Mouse (Mus musculus): ENCODE data around the gene Fanci. TPM values are rescaled to one million over a fixed set of nuclear protein-coding genes. Genes with fewer than 3 reads are reported as not detected.

The Fanci gene
- polyA plus RNA-seq, 1 experiment = 0.40 TPM

DNA sequence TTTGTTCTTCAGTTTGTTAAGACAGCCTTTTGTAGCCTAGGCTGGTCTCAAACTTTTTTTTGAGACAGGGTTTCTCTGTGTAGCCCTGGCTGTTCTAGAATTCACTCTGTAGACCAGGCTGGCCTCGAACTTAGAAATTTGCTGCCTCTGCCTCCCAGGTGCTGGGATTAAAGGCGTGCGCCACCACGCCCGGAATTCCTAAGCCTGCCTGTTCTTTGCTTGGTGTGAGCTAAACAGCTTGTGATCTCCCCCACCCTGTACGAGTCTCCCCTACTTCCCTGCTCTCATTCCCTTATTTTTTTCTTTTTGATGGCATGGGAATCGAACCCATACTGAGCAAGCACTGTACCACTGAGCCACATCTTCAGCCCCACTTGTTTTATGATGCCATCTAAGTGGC is 3.5 kb downstream of the Fanci start:
- Histone ChIP-seq H3K9me3 (no peaks in the 10 kb centered on the region), H3K4me3 (replicated peaks) (no peak overlapping the region), H3K27me3 (replicated peaks) (no peaks in the 10 kb centered on the region), H3K36me3 (replicated peaks; ENCODE audit: low read length) (peaks cover 14% of the 10 kb centered on the region), H3K4me1 (peaks cover 26% of the 10 kb centered on the region)
- TF ChIP-seq FLI1 (IDR thresholded peaks at IDR 0.05; ENCODE audit: low read length) (no peak), GATA1 (IDR thresholded peaks at IDR 0.05; ENCODE audit: borderline replicate concordance, low read length) (no peak)

DNA sequence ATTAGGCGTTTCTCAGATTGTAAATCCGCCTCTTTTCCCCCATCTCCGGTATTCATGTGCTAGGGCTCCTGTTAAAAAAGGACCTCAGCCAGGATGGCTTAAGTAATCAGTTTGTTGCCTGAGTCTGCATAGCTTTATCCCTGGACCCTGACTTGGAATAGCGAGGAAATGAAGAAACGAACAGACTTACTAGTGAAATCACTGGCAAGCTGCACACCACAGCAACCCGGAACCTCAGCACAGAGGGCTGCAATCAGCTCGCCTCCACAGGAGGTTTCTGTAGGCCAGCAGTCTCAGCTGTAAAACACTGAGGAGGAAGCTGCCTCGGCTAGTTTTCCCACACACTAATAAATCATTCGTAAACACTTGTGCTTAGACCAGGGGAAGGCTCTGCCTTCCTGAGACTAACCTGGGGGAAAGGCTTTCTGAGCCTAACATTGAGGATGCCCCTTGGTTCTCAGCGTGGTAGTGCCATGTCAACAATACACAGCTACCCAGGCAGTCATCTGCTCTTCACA is 5.8 kb downstream of the Fanci start:
- Histone ChIP-seq H3K9me3 (no peaks in the 10 kb centered on the region), H3K27me3 (replicated peaks) (no peaks in the 10 kb centered on the region), H3K36me3 (replicated peaks; ENCODE audit: low read length) (peaks cover 17% of the 10 kb centered on the region), H3K4me3 (replicated peaks) (no peak overlapping the region), H3K4me1 (peaks cover 21% of the 10 kb centered on the region)
- no peak for TF ChIP-seq GATA1 (IDR thresholded peaks at IDR 0.05; ENCODE audit: borderline replicate concordance, low read length)
- TF ChIP-seq FLI1 (IDR thresholded peaks at IDR 0.05; ENCODE audit: low read length) = no peak

DNA sequence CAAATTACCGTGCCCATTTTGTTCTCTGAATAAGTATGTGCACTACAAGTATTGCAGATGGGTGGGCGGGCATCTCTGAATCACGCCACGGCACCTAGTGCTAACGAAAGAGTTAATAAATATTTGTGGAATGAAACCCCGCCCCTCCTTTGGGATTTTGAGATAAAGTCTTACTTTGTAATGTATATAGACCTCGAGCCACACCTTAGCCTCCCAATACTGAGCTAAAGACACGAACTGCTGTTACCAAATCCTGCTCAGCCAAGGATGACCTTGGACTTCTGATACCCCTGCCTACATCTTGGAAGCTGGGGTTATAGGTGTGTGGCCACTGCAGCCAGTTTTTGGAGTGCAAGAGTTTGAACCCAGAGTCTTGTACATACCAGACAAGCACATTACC is 6.7 kb downstream of the Fanci start:
- peaks cover 21% of the 10 kb centered on the region for H3K36me3 ChIP-seq (replicated peaks; ENCODE audit: low read length)

DNA sequence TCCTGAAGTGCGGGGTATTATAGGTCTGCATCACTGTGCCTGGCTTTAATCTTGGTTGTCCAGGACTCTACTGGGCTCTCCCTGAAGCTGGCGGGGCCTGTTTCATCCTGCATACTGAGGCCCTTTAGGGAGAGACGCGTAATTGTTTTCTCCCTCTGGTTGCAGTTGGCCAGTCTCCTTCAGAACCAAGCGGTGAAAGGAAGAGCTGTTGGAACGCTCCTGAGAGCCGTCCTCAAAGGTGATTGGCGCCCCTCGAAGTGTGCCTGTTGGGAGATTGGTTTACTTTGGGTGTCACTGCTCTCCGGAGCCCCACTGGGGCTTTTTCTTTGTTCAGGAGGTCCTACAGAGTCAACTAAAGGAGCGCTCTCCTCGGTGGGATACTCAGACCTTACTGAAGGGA is 7.2 kb downstream of the Fanci start:
- no peak overlapping the region for H3K4me3 ChIP-seq (replicated peaks)
- peaks cover 23% of the 10 kb centered on the region for H3K36me3 ChIP-seq (replicated peaks; ENCODE audit: low read length)
- H3K27me3 ChIP-seq (replicated peaks) = no peaks in the 10 kb centered on the region
- no peak for TF ChIP-seq FLI1 (IDR thresholded peaks at IDR 0.05; ENCODE audit: low read length)
- no peak for TF ChIP-seq GATA1 (IDR thresholded peaks at IDR 0.05; ENCODE audit: borderline replicate concordance, low read length)
- no peaks in the 10 kb centered on the region for H3K9me3 ChIP-seq
- peaks cover 7% of the 10 kb centered on the region for H3K4me1 ChIP-seq

More for the DNA sequence above, 6.7 kb downstream of the Fanci start:
- TF ChIP-seq FLI1 (IDR thresholded peaks at IDR 0.05; ENCODE audit: low read length) (no peak), GATA1 (IDR thresholded peaks at IDR 0.05; ENCODE audit: borderline replicate concordance, low read length) (no peak)
- H3K9me3 ChIP-seq = no peaks in the 10 kb centered on the region
- H3K4me3 ChIP-seq (replicated peaks) = no peak overlapping the region
- H3K27me3 ChIP-seq (replicated peaks) = no peaks in the 10 kb centered on the region
- H3K4me1 ChIP-seq = peaks cover 13% of the 10 kb centered on the region

DNA sequence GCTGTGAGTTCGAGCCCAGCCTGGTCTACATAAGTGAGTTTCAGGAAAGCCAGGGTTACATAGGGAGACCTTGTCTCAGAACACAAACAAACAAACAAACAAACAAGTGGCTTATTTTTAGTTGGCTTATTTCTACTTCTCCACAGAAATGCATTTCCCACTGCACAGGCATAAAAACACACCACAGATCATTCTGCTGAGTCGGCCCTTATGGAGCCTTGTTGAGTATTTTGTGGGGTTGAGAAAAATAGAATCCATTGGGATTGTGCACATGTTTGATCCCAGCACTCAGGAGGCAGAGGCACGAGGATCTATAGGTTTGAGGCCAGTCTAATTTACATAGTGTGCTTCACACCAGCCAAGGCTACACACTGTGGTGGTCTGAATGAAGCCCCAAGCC is 8.6 kb downstream of the Fanci start:
- H3K36me3 ChIP-seq (replicated peaks; ENCODE audit: low read length) = peaks cover 23% of the 10 kb centered on the region
- no peak overlapping the region for H3K4me3 ChIP-seq (replicated peaks)
- H3K4me1 ChIP-seq = peaks cover 5% of the 10 kb centered on the region; the same call in 1 of the 2 replicates
- H3K9me3 ChIP-seq = no peaks in the 10 kb centered on the region
- TF ChIP-seq GATA1 (IDR thresholded peaks at IDR 0.05; ENCODE audit: borderline replicate concordance, low read length) (no peak), FLI1 (IDR thresholded peaks at IDR 0.05; ENCODE audit: low read length) (no peak)
- H3K27me3 ChIP-seq (replicated peaks) = no peaks in the 10 kb centered on the region

DNA sequence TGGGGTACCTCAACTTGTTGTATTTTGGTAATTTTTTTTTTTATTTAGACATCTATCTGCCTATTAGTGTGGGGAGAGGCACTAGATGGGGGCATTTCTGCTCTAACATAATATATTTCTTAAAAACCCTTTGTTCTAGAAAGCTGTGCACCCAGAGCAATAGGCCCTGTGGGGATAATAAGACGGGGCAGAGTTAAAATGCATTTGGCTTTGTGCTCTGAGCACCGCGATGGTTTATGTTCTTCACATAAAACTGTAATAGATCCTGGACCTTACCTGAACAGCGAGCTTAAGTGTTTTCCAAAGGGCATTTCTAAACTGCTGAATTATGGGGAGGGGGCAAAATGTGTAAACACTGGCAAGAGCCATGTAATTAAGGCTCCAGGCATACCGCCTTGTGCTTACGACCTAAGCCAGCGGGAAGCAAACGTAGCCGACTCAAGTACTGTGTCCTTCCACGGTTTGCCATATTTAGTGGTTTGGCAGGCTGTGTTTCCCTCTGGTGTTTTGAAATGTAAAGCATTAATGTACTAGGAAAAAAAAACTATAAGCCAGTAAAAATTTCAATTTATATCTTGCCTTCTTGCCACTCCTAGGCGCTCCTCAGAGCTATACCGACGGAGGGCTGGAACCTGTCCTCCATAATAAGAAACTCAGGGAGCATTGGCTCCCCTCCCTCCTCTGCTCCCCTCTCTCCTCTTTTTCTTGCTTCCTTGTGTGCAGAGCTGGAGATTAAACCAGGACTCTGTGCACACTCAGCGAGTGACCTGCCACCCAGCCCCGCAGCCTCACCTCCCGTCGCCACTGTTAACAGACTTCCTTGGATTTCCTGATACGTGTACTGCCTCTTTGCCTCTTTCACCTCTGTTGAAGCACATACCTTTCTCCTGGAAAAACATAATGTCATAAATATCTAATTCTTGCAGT is 23.0 kb downstream of the Fanci start:
- Histone ChIP-seq H3K36me3 (replicated peaks; ENCODE audit: low read length) (peaks cover 38% of the 10 kb centered on the region), H3K4me1 (no peaks in the 10 kb centered on the region), H3K9me3 (no peaks in the 10 kb centered on the region), H3K27me3 (replicated peaks) (no peaks in the 10 kb centered on the region), H3K4me3 (replicated peaks) (no peak overlapping the region)
- TF ChIP-seq GATA1 (IDR thresholded peaks at IDR 0.05; ENCODE audit: borderline replicate concordance, low read length) = no peak
- no peak for TF ChIP-seq FLI1 (IDR thresholded peaks at IDR 0.05; ENCODE audit: low read length)

DNA sequence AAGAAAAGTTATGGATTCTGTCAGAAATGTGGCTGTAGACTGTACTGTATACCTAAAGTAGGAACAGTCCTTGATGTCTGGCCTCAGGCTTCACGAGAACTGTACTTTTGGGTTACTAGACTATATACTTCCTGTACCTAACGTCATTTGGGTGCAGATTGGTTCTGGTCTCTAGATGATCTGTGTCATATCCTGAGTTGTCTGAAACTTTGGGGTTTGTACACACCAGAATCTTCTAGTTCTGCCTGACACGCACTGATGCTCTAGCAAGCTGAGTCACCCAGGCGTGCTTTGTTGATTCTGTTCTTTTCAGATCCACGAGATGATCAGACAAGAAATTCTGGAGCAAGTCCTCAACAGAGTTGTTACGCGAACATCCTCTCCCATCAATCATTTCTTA is 28.2 kb downstream of the Fanci start:
- TF ChIP-seq FLI1 (IDR thresholded peaks at IDR 0.05; ENCODE audit: low read length) (no peak), GATA1 (IDR thresholded peaks at IDR 0.05; ENCODE audit: borderline replicate concordance, low read length) (no peak)
- H3K9me3 ChIP-seq = peaks cover 3% of the 10 kb centered on the region
- H3K36me3 ChIP-seq (replicated peaks; ENCODE audit: low read length) = peaks cover 34% of the 10 kb centered on the region
- peaks cover 2% of the 10 kb centered on the region for H3K27me3 ChIP-seq (replicated peaks)
- H3K4me1 ChIP-seq = peaks cover 16% of the 10 kb centered on the region
- H3K4me3 ChIP-seq (replicated peaks) = no peak overlapping the region

DNA sequence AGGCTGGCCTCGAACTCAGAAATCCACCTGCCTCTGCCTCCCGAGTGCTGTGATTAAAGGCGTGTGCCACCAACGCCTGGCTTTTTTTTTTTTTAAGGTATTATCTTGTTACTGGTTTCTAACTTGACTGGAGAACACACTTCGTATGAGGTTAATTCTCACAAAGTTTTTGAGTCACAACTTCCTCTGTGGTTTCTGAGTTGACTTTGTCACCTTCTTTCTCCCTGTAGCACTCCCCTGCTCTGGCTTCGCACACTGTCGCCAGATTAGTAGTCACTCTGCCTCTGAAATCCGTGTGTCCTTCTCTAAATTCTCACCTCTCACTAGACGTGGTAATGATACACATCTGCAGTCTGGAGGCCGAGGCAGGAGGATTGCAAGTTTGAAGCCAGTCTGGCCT is 31.1 kb downstream of the Fanci start:
- peaks cover 3% of the 10 kb centered on the region for H3K9me3 ChIP-seq
- TF ChIP-seq GATA1 (IDR thresholded peaks at IDR 0.05; ENCODE audit: borderline replicate concordance, low read length) (no peak), FLI1 (IDR thresholded peaks at IDR 0.05; ENCODE audit: low read length) (no peak)
- H3K27me3 ChIP-seq (replicated peaks) = peaks cover 4% of the 10 kb centered on the region
- H3K36me3 ChIP-seq (replicated peaks; ENCODE audit: low read length) = peaks cover 47% of the 10 kb centered on the region
- peaks cover 20% of the 10 kb centered on the region for H3K4me1 ChIP-seq
- H3K4me3 ChIP-seq (replicated peaks) = no peak overlapping the region

DNA sequence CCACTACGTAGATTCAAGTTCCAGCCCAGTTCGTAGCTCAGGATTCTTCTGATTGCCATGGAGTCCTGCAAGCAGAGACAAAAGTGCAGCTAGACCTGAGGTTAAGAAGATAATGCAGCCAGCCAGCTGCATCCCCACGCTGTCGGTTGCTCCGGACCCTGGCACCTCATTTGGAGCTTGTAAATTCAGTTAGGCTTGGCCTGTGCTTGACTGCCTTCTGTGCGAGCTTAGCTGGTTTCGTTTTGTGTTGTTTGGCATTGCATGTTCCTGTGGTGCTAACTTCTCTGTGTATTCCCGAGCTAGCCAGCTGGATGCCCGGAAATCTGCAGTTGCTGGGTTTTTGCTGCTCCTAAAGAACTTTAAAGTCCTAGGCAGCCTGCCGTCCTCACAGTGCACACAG is 34.1 kb downstream of the Fanci start:
- Histone ChIP-seq H3K27me3 (replicated peaks) (peaks cover 6% of the 10 kb centered on the region), H3K4me3 (replicated peaks) (no peak overlapping the region), H3K4me1 (peaks cover 26% of the 10 kb centered on the region), H3K9me3 (peaks cover 3% of the 10 kb centered on the region), H3K36me3 (replicated peaks; ENCODE audit: low read length) (peaks cover 37% of the 10 kb centered on the region)
- TF ChIP-seq GATA1 (IDR thresholded peaks at IDR 0.05; ENCODE audit: borderline replicate concordance, low read length) (no peak), FLI1 (IDR thresholded peaks at IDR 0.05; ENCODE audit: low read length) (no peak)

DNA sequence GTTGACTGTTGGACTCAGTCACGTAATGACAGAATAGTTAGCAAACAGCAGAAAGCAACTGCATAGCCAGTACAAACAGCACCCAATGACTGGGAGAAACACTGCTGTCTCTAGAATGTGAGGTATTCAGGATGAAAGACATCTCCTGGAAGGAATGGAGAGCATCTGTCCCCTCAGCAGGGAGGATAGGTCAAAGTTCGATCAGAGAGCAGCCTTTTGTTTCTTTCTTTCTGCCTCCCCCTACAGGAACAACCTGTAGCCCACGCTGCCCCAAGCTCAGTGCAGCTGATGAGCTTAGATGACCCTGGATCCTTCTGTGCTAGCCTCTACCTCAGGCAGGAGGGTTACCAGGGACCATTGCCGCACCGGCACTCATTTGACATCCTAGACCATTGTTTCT is 36.5 kb downstream of the Fanci start:
- Histone ChIP-seq H3K4me3 (replicated peaks) (no peak overlapping the region), H3K4me1 (peaks cover 13% of the 10 kb centered on the region), H3K36me3 (replicated peaks; ENCODE audit: low read length) (peaks cover 39% of the 10 kb centered on the region), H3K27me3 (replicated peaks) (peaks cover 6% of the 10 kb centered on the region), H3K9me3 (no peaks in the 10 kb centered on the region)
- TF ChIP-seq FLI1 (IDR thresholded peaks at IDR 0.05; ENCODE audit: low read length) = no peak
- no peak for TF ChIP-seq GATA1 (IDR thresholded peaks at IDR 0.05; ENCODE audit: borderline replicate concordance, low read length)

Measured in megakaryocyte, embryonic 14.5 days (primary cell).